Mouse (Mus musculus) kidney, adult 8-10 months (tissue): ENCODE measurements around the gene Gm17509.

Experiments
- DNase-seq, 2 experiments: peaks; one replicate each; pipeline ENCODE4 v3.0.0; 2022

Gene Gm17509

GRCm38 (mm10) chr13:117220501-117221321 lies at the start of gene Gm17509:
Gene Gm17509 (minus strand): TSS chr13:117221075.
- peak in 1 of 2 experiments; percentile 15 for DNase-seq

GRCm38 (mm10) chr13:117267963-117268362 lies 47.1 kb upstream of the Gm17509 start:
- DNase-seq = no peak

DNA sequence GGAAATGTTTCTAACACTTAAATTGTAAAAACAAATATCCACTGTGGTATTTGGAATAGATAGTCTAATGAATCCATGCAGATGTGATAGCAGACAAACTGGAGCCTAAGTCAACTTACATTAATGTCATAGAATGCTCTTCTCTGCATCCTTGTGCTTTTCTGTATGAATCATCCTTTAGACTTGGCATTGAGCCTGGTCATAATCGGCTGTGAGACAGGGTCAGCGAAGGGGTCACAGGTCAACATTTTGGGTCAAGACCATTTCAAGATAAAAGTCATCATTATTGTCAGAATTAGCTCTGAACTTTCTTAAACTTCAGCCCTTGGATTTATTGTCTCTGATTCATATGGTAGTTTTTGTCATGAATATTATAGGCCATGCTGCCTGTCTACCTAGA lies 45.3 kb upstream of the Gm17509 start:
- no peak for DNase-seq

GRCm38 (mm10) chr13:117260704-117261103 lies 39.8 kb upstream of the Gm17509 start:
- no peak for DNase-seq

DNA sequence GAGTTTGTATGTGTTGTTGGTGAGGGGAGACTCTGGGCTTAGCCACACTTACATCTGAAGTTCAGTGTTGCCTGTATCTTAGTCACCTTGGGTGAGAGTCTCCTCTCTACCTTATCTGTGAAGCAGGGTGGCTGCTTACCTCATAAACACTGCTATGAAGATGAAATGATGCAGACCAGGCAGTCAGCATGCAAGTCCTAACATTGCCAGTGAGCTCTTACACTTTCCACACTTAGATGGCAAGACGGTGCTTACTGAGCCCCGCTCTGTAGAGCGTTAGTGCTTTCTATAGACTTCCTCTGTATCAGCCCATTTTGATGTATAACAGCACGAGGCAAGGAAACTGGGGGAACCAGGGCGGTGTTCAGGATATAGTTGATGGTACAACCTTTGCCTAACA lies 21.7 kb upstream of the Gm17509 start:
- no peak for DNase-seq

DNA sequence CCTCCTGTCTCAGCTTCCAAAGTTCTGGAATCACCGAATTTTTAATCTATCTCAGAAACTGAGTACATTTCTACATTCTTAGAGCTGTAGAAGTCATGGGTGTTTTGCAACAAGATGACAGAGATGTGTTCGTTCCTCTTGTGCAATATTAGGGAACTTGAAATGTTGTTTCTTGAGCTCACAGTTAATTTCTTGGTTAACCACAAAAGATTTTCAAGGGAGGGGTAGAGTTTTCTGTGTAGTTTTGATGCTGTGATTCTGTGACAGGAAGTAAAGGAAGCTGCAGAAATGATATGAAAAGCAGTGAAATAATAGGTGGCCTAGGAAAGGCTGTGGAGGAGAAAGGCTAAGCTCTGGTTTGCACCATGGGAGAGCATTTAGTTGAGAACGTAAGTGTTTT lies 21.2 kb upstream of the Gm17509 start:
- DNase-seq = no peak

DNA sequence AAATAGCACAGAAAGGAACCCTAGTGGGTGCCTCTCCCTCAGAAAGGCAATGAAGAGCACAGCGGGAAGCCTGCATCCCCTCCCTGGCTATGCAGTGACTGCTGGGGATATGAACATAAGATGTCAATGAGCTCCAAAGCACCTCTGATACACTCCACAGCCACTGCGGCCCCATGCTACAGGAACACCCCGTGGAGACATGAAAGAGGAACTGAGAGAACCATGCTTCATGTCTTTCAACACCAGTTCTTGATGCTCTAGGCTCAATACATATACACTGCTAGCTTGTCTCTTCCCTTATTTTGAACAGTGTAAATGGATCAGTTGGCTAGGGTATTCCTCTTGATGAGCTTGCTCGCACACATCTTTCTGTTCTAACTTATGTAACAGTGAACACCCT lies 16.2 kb upstream of the Gm17509 start:
- no peak for DNase-seq

DNA sequence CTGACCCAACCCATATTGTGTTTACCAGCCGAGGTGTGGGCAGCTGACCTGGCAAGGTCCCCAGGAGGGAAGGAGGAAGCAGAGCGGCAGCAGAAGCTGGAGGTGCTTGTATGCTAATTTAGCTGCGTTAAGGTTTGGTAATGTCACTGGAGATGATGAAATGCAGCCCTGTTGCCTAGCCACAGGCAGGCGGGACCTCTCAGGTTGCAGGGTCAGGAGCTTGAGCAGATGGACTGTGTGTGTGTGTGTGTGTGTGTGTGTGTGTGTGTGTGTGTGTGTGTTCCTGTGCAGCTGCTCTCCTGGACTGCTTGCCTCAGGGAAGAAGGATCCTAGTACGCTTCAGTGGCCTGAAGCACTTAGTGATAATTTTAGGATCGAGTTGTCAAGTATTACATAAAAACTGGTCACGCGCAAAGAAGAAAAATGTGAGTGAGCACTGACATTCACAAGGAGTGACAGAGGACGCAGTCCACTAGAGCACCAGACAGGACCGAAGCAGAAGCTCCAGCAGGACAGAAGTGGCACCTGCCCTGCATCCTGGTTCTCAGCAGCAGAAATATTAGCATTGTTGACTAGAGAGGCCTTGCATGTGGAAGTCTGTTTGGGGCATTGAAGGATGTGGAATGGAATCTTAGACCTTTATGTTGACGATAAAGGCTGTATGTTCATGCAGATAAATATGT lies 14.8 kb upstream of the Gm17509 start:
- peak; percentile 21 to 66 for DNase-seq

GRCm38 (mm10) chr13:117234486-117234885 lies 13.6 kb upstream of the Gm17509 start:
- no peak for DNase-seq

DNA sequence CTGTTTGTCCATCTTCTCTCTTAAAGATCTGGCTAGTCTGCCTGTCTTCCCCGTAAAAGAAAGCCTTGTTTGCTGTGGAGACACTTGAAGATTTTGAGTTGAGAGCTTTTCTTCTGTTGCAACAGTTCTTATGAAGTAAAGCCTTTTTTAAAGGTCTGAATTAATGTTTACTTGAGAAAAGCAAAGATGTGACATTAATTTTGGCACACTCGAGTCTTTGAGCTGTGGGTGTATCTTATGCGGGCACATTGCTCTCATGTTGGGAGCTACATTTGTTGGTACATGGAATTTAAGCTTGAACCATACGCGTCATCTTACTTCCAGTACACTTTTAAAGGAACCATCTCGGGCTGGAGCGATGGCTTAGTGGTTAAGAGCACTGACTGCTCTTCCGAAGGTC lies 12.9 kb upstream of the Gm17509 start:
- no peak for DNase-seq

- no peak for DNase-seq
Observed at GRCm38 (mm10) chr13:117230371-117231110, 9.7 kb upstream of the Gm17509 start.

DNA sequence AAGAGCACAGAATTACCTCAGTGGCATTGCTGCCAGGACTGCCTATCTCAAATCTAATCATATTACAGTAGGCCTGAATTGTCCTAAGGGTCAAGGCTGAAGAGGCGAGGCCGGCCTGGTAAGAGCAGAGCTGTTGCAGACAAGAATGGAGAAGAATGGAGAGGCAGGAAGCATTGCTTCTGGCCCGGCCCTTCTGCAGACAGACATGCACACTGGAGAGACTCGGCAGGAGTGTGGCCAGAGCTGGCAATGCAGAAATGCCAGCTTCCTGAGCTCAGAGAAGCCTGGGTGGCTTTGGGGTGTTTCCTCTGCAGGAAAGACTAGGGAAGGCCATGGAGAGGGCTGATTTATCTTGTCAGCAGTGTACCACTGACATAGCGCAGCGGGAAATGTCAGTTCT lies 4.7 kb upstream of the Gm17509 start:
- DNase-seq = no peak

- DNase-seq = no peak
Observed at GRCm38 (mm10) chr13:117224901-117225300, 4.0 kb upstream of the Gm17509 start.

DNA sequence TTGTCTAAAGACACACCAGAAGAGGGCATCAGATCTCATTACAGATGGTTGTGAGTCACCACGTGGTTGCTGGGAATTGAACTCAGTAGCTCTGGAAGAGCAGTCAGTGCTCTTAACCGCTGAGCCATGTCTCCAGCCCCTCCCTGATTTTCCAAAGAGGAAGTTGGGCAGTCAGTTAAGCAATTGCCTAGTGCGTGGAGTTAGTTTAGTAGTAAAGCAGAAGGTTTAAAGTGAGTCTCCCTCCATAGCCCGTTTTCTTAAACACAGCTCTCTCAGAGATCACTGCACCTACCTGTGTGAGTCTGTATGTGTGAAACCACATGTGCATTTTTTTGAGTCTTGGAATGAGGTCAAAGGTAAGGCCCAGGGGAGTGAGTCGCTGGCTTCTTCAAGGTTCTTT lies 2.2 kb upstream of the Gm17509 start:
- no peak for DNase-seq

DNA sequence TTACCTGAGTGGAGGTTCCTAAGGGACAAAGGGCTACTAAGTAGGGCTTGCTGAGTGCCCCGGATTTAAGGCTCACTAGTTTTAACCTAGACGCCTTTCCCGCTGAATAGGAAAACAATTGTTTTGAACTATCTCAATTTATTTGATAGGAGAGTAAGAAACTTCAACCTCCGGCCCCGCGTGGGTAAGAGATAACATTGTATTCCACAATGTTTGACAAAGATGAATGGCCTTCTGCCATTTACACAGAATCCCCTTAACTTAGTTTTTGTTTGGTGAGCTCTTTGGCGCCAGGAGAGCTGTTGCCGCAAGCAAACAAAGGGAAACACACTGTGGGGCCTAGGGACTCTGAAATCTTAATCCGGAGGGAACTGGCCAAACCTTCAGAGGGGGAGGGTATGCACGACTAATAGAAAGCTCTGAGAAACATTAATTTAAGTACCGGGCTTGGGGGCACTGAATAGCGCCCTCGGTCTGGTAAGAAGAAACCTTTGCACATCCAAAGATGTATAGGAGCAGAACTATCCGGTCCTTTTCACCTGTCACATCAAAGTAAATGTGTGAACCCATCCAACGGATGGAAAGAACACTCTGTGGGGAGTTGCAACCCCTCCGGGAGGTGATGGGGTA lies 889 bp downstream of the Gm17509 start:
- DNase-seq = no peak

DNA sequence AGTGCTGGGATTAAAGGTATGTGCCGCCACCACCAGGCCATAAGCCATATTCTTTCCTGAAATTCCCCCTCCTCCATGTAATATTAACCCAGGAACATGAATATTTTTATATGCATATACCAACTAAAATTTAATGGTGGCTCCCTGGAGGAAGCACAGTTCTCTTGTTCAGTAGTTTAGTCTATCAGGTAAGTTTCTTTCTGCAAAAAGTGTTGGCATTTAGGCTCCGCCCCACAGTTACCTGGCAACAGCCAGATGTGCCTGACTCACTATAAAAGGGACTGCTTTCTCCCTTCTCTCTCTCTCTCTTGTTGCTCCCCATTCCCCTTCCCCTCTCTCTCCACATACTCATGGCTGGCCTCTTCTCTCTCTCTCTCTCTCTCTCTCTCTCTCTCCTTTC lies 2.8 kb downstream of the Gm17509 start:
- DNase-seq = no peak

GRCm38 (mm10) chr13:117217621-117218020 lies 3.3 kb downstream of the Gm17509 start:
- no peak for DNase-seq

DNA sequence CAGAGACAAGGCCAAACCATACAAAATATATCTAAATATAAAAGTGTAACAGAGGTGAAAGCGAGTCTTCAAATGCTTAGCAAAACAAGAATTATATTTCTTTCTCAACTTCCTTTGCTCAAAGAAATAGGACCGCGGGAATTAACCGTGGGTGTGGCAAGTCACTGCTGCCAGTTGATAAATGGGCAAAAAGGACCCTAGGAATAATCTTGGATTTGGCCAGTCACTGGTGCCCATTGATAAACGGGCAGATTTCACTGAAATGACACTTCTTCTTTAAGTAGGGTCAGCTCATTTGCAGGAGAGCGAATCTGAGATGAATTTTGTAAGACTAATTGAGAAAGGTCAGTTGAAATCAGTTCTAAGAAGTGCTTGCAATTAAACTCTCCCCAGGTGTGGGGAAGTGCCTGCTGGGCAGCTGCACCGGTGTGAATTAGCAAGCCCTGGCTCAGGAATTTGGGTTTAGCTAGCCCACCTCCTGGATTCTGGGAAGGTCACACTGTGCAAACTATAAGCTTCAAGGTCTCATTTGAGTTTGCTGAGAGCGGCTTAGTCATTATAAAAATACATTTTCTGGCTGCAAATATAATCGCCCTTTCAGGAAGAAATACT lies 4.0 kb downstream of the Gm17509 start:
- DNase-seq = no peak

GRCm38 (mm10) chr13:117216126-117216525 lies 4.7 kb downstream of the Gm17509 start:
- DNase-seq = no peak

DNA sequence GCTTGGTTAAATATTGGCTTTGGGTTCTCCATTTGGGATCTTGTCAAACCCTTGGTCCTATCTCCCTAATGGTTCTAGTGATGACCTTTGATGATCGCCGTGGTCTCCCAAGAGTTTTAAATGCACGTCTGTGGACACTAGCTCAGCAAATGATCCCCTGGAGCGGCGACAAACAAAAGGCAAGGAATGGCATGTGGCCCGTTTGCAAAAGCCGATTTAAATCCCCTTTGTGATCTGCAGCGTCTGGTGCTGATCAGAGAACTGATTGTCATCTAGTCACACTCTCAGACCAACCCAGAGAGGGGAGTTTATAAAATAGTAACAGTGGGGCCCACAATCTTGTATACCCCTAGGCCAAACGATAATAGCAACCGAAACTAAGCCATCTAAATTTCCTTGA lies 5.4 kb downstream of the Gm17509 start:
- no peak for DNase-seq

GRCm38 (mm10) chr13:117211386-117211875 lies 9.4 kb downstream of the Gm17509 start:
- no peak for DNase-seq

DNA sequence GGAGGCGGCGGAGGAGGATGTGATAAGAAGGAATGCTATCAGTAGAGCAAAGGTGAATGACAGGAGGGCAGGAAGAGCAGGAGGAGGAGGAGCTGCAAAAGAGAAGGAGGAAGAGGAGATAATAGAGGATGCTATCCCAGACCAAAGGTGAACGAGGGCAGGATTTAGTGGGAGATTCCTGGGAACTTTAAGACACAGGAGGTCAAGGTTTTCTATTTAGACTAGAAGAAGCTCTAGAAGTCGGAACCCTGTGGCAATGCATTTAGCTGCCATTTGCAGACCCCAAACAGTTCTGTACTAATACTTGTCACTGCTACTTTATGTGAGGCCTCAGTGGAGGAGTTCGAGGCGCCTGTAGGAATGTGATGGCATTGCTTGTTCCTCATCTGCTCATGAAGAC lies 12.6 kb downstream of the Gm17509 start, which contains the start of gene Emb:
Emb (plus strand) TSS at position 301 of the 400 bp plus-strand sequence.
- DNase-seq = no peak
